Mouse (Mus musculus) myocyte (in vitro differentiated cells): ENCODE measurements around the gene Kbtbd13. TPM values are rescaled to one million over a fixed set of nuclear protein-coding genes. Genes with fewer than 3 reads are reported as not detected.
A peak's percentile ranks its signal among the peaks of the same experiment; 100 is the strongest.
"Not testable (repeated sequence)": the region's sequence is repeated elsewhere in the genome, so short reads cannot be mapped to it uniquely, and the experiment has no call there.

Source experiments
- H3K27me3 ChIP-seq: one replicate; pipeline ENCODE4 v1.6.1; 2011; ENCODE audit not compliant: control insufficient read depth, insufficient read depth, insufficient read length
- H3K36me3 ChIP-seq: one replicate; pipeline ENCODE4 v1.6.1; 2011; ENCODE audit not compliant: control insufficient read depth, insufficient read depth
- H3K4me2 ChIP-seq: one replicate; pipeline ENCODE4 v1.6.1; 2011; ENCODE audit warnings: low read depth, control low read depth
- H3K4me3 ChIP-seq: one replicate; pipeline ENCODE4 v1.5.1; 2011; ENCODE audit warnings: mild to moderate bottlenecking, control low read depth, moderate library complexity
- H3K79me2 ChIP-seq: one replicate; pipeline ENCODE4 v1.6.1; 2011; ENCODE audit not compliant: control insufficient read depth, insufficient read depth
- H3ac ChIP-seq: one replicate; pipeline ENCODE4 v1.6.1; 2011; ENCODE audit not compliant: control insufficient read depth, insufficient read length
- CEBPB ChIP-seq: IDR thresholded peaks from 2 replicates; pipeline ENCODE4 v1.6.1; 2011; ENCODE audit warnings: mild to moderate bottlenecking, moderate library complexity; ENCODE audit not compliant: poor library complexity, insufficient read depth, severe bottlenecking
- E2F4 ChIP-seq: IDR thresholded peaks from one replicate; pipeline ENCODE4 v1.6.1; 2011; ENCODE audit warnings: mild to moderate bottlenecking, control low read depth, moderate library complexity; ENCODE audit not compliant: insufficient read depth
- MAX ChIP-seq: IDR thresholded peaks from one replicate; pipeline ENCODE4 v1.6.1; 2011; ENCODE audit warnings: low read depth, mild to moderate bottlenecking, control low read depth
- MYOD1 ChIP-seq, 3 experiments: IDR thresholded peaks; one replicate each; pipeline ENCODE4 v1.6.1; 2011; ENCODE audit warnings: control low read depth in 2 of 3, low read depth in 2 of 3, mild to moderate bottlenecking in 2 of 3, moderate library complexity in 1 of 3; ENCODE audit not compliant: insufficient read length in 2 of 3, control insufficient read depth in 1 of 3
- MYOG ChIP-seq, 3 experiments: IDR thresholded peaks; one replicate each; pipeline ENCODE4 v1.6.1; 2011; ENCODE audit warnings: control low read depth in 2 of 3, low read depth in 2 of 3, mild to moderate bottlenecking in 2 of 3; ENCODE audit not compliant: insufficient read length in 2 of 3, control insufficient read depth in 1 of 3, insufficient read depth in 1 of 3
- POLR2A ChIP-seq: IDR thresholded peaks from one replicate; pipeline ENCODE4 v1.6.1; 2011; ENCODE audit warnings: low read depth, mild to moderate bottlenecking, control low read depth, moderate library complexity; ENCODE audit not compliant: insufficient read length
- POLR2AphosphoS2 ChIP-seq: IDR thresholded peaks from one replicate; pipeline ENCODE4 v1.6.1; 2011; ENCODE audit warnings: low read depth, control low read depth; ENCODE audit not compliant: insufficient read length
- REST ChIP-seq: IDR thresholded peaks from one replicate; pipeline ENCODE4 v1.6.1; 2011; ENCODE audit warnings: mild to moderate bottlenecking, control low read depth, moderate library complexity; ENCODE audit not compliant: insufficient read depth, insufficient read length
- SRF ChIP-seq: IDR thresholded peaks from one replicate; pipeline ENCODE4 v1.6.1; 2011; ENCODE audit warnings: low read depth; ENCODE audit not compliant: control insufficient read depth, insufficient read length
- TCF12 ChIP-seq: IDR thresholded peaks from one replicate; pipeline ENCODE4 v1.6.1; 2011; ENCODE audit warnings: mild to moderate bottlenecking, control low read depth; ENCODE audit not compliant: poor library complexity, insufficient read depth, severe bottlenecking
- TCF3 ChIP-seq: IDR thresholded peaks from one replicate; pipeline ENCODE4 v1.6.1; 2011; ENCODE audit warnings: low read depth, control low read depth; ENCODE audit not compliant: insufficient read length
- USF1 ChIP-seq: IDR thresholded peaks from one replicate; pipeline ENCODE4 v1.6.1; 2011; ENCODE audit warnings: low read depth, mild to moderate bottlenecking, control low read depth, moderate library complexity
- polyA plus RNA-seq: library from polyadenylated mRNA; unstranded; fragments of >200 nt; fragmentation: generic; extraction: Trizol; gene quantifications from one replicate; pipeline ENCODE4 v1.2.1, GENCODE M21; 2012; ENCODE audit warnings: missing spikeins

Gene Kbtbd13
- polyA plus RNA-seq, 1 experiment: 0.31 TPM

DNA sequence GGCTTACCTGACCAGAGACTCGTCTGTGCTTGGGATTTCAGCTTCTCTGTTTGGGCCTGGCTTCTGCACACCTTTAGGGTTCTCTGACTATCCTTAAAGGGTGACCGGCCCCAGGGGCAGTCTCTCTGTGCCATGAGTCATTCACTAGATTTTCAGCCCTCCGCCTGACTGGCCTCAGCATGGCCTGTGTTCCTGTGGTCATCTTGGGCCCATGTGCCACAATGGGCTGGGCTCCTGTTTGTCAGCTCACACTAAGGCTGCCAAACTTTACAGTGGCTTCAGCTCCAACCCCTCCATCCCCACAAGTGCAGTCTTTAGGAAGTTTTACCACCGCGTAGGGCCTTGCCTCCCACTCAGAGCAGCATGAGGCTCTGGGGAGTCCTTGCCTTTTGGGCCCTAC is 38.2 kb downstream of the Kbtbd13 start:
- peaks cover 22% of the 10 kb centered on the region for H3K36me3 ChIP-seq
- H3K4me3 ChIP-seq: no peak overlapping the region
- H3K4me2 ChIP-seq: no peak overlapping the region
- H3K79me2 ChIP-seq: peaks cover 55% of the 10 kb centered on the region
- no peaks in the 10 kb centered on the region for H3K27me3 ChIP-seq
- TF ChIP-seq POLR2A (no peak), TCF12 (no peak), E2F4 (no peak), USF1 (no peak), SRF (no peak), CEBPB (no peak), REST (no peak), MYOG (IDR thresholded peaks at IDR 0.05; ENCODE audit: control insufficient read depth in 1 of 3, insufficient read depth in 1 of 3, insufficient read length in 2 of 3, low read depth in 2 of 3) (no peak), TCF3 (no peak), POLR2AphosphoS2 (no peak), MAX (no peak), MYOD1 (IDR thresholded peaks at IDR 0.05; ENCODE audit: control insufficient read depth in 1 of 3, insufficient read length in 2 of 3, low read depth in 2 of 3) (no peak)
- H3ac ChIP-seq: no peak overlapping the region

DNA sequence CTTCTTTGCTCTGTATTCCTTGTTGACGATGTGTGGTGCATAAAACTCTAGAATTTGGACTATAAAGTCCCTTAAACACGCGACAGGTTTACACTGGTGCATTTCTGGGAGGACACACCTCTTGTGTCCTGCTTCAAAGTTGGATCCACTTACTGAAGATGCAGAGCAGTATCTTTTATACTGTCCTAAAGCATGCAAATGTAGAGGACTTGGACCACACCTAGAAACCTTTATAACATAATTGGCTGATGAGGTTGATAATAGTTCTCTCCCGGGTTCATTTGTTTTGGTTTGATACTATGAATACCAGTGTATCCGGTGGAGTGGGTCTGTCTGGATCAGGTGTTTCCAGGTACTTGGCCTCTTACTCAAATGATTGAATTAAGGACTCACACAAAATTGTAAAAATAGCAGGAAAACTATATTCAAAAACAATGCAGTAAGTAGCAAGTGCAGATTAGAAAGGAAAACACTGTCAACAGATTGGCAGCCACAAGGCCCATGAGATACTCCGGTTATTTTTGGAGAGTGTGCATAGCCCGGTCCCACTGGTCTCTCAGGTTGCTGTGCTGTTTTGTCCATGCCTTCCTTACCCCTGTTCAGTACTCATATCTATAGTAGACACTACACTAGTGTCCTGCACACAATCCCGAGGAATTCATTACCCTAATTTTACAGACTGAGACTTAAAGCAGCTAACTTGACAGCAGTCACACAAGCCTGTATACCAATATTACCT is 44.2 kb downstream of the Kbtbd13 start:
- Histone ChIP-seq H3ac (peak overlapping the region; percentile 88), H3K4me2 (peak overlapping the region; percentile 86), H3K4me3 (peak overlapping the region; percentile 41), H3K79me2 (peaks cover 52% of the 10 kb centered on the region), H3K36me3 (no peaks in the 10 kb centered on the region), H3K27me3 (no peaks in the 10 kb centered on the region)
- TF ChIP-seq SRF (no peak), TCF3 (no peak), CEBPB (no peak), REST (no peak), E2F4 (no peak), TCF12 (no peak), MAX (no peak), POLR2A (no peak)

DNA sequence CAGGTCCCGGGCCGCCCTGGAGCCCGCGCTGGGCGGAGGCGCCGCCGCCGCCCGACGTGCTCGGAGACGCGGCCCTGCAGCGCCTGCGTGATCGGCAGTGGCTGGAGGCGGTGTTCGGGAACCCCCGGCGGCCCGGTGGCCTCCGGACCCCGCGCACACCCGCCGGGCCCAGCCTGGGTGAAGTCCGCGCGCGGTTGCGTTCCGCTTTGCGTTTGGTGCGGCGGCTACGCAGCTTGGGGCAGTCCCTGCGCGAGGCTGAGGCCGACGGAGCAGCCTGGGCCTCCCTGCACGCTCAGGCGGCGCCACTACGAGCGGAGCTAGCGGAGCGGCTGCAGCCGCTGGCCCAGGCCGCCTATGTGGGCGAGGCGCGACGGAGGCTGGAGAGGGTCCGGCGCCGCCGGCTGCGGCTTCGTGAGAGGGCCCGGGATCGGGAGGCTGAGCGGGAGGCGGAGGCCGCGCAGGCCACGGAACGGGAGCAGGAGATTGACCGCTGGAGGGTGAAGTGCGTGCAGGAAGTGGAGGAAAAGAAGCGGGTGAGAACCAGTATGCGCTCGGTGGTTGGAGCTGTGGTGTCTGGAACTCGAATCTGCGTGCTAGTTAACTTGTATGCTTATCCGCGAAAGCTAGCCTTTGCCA is 44.9 kb downstream of the Kbtbd13 start:
- H3K36me3 ChIP-seq: no peaks in the 10 kb centered on the region
- H3ac ChIP-seq: peak overlapping the region; percentile 88
- TF ChIP-seq POLR2A: peak; percentile 47
- TF ChIP-seq TCF3: no peak
- no peaks in the 10 kb centered on the region for H3K27me3 ChIP-seq
- H3K79me2 ChIP-seq: peaks cover 45% of the 10 kb centered on the region
- peak overlapping the region; percentile 41 for H3K4me3 ChIP-seq
- peak overlapping the region; percentile 86 for H3K4me2 ChIP-seq

DNA sequence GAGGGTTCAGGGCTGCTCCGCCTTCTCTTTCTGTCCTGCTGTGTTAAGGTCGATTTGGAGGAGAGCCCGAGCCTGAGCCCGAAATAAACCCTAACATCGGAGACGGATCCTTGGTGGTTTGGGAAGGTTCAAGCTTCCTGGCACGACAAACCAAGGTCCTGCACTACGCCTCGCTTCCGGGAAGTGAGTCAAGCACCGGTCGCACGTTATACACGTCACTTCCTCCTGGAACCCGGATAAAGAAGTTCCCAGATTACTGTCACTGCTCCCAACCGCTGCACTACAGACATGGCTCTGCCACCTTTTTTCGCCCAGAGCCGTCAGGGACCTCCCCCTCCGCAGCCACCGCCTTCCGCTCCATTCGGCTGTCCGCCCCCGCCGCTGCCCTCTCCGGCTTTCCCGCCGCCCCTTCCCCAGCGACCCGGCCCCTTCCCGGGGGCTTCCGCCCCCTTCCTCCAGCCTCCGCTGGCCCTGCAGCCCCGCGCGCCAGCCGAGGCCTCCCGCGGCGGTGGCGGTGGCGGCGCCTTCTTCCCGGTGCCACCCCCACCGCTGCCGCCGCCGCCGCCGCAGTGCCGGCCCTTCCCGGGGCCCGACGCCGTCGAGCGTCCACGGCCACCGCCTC is 45.5 kb downstream of the Kbtbd13 start, which contains the start of gene Pdcd7:
Pdcd7 (plus strand) TSS at position 251 of the 622 bp plus-strand sequence.
- Histone ChIP-seq H3K79me2 (peaks cover 39% of the 10 kb centered on the region), H3K4me2 (peak within 1 kb of the TSS; percentile 86), H3K36me3 (no peaks in the 10 kb centered on the region), H3K27me3 (no peaks in the 10 kb centered on the region), H3K4me3 (peak within 1 kb of the TSS; percentile 41), H3ac (peak within 1 kb of the TSS; percentile 88)
- TF ChIP-seq SRF (peak; percentile 12), MYOD1 (IDR thresholded peaks at IDR 0.05; ENCODE audit: control insufficient read depth in 1 of 3, insufficient read length in 2 of 3, low read depth in 2 of 3) (no peak), POLR2AphosphoS2 (peak; percentile 91), POLR2A (peak; percentile 83)

DNA sequence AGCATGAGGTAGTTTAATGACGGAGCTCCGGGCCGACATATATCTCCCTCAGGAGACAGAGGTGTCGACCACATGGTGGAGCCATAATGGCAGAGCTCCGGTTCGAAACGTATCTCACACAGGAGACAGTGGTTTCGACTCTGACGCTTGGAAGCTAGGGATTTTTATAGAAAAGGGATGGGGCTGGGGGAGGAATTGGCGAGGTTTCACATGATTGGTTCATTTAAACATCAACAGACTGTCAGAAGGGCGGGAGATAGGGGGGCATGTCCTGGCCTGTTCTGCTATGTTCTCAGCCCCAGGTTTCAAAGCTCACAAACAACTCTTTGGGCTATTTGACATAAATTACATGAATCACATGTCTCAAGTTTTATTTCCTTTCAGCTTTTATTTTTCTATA is 46.0 kb downstream of the Kbtbd13 start:
- H3K27me3 ChIP-seq, H3K36me3 ChIP-seq: not testable (repeated sequence)
- Histone ChIP-seq H3K4me2 (peak overlapping the region; percentile 72), H3K79me2 (peaks cover 34% of the 10 kb centered on the region), H3K4me3 (peak overlapping the region; percentile 41), H3ac (peak overlapping the region; percentile 88)
